Mouse (Mus musculus): ENCODE measurements around the gene Pf4. TPM values are rescaled to one million over a fixed set of nuclear protein-coding genes. Genes with fewer than 3 reads are reported as not detected.
"Not testable (repeated sequence)": the region's sequence is repeated elsewhere in the genome, so short reads cannot be mapped to it uniquely, and the experiment has no call there.

Gene Pf4
- polyA plus RNA-seq, 1 experiment from 2014 or later, result 28.2 TPM

GRCm38 (mm10) chr5:90778856-90779255, 6.6 kb downstream of the Pf4 start:
- no peaks in the 10 kb centered on the region for H3K4me1 ChIP-seq (ENCODE audit: control insufficient read depth, insufficient read depth, low read length)
- no peaks in the 10 kb centered on the region for H3K9me3 ChIP-seq (ENCODE audit: control insufficient read depth, low read length)
- no peak overlapping the region for H3K9ac ChIP-seq (ENCODE audit: low read depth, low read length)
- H3K4me2 ChIP-seq (replicated peaks; ENCODE audit: low read depth, low read length), result no peak overlapping the region
- no peaks in the 10 kb centered on the region for H3K36me3 ChIP-seq (ENCODE audit: control insufficient read depth, insufficient read depth, low read length)
- H3K27me3 ChIP-seq (ENCODE audit: control insufficient read depth, insufficient read depth, low read length), result no peaks in the 10 kb centered on the region
- no peak for ATAC-seq (ENCODE audit: low FRiP score, low TSS enrichment)
- H3K27ac ChIP-seq (ENCODE audit: low read depth, low read length), result no peak overlapping the region
- no peak overlapping the region for H3K4me3 ChIP-seq (ENCODE audit: low read length)
- 87% methylated on average over 6 of the region's 6 CpGs for WGBS

GRCm38 (mm10) chr5:90783697-90784096, 11.5 kb downstream of the Pf4 start:
- Histone ChIP-seq H3K4me2 (replicated peaks; ENCODE audit: low read depth, low read length) (no peak overlapping the region), H3K9me3 (ENCODE audit: control insufficient read depth, low read length) (no peaks in the 10 kb centered on the region), H3K4me1 (ENCODE audit: control insufficient read depth, insufficient read depth, low read length) (no peaks in the 10 kb centered on the region), H3K27me3 (ENCODE audit: control insufficient read depth, insufficient read depth, low read length) (no peaks in the 10 kb centered on the region), H3K4me3 (ENCODE audit: low read length) (no peak overlapping the region), H3K36me3 (ENCODE audit: control insufficient read depth, insufficient read depth, low read length) (no peaks in the 10 kb centered on the region), H3K27ac (ENCODE audit: low read depth, low read length) (no peak overlapping the region), H3K9ac (ENCODE audit: low read depth, low read length) (no peak overlapping the region)
- no peak for ATAC-seq (ENCODE audit: low FRiP score, low TSS enrichment)
- WGBS, result 84% methylated on average over 3 of the region's 3 CpGs

- Histone ChIP-seq H3K4me3 (ENCODE audit: low read length) (peak within 1 kb of the TSS; percentile 39), H3K9ac (ENCODE audit: low read depth, low read length) (peak within 1 kb of the TSS; percentile 48; the same call in 1 of the 2 replicates), H3K4me2 (replicated peaks; ENCODE audit: low read depth, low read length) (peak within 1 kb of the TSS; percentile 79), H3K9me3 (ENCODE audit: control insufficient read depth, low read length) (no peaks in the 10 kb centered on the region), H3K36me3 (ENCODE audit: control insufficient read depth, insufficient read depth, low read length) (no peaks in the 10 kb centered on the region), H3K27ac (ENCODE audit: low read depth, low read length) (no peak within 1 kb of the TSS), H3K27me3 (ENCODE audit: control insufficient read depth, insufficient read depth, low read length) (no peaks in the 10 kb centered on the region), H3K4me1 (ENCODE audit: control insufficient read depth, insufficient read depth, low read length) (peaks cover 3% of the 10 kb centered on the region; the same call in 1 of the 2 replicates)
- 21% methylated on average over 24 of the region's 26 CpGs for WGBS
- ATAC-seq (ENCODE audit: low FRiP score, low TSS enrichment), result peak; percentile 82
These were observed 13.7 kb downstream of the Pf4 start, which contains the start of gene Cxcl3 for GRCm38 (mm10) chr5:90785659-90786588. Cxcl3 (plus strand) TSS chr5:90786103.

GRCm38 (mm10) chr5:90788114-90788513, 15.9 kb downstream of the Pf4 start:
- H3K4me2 ChIP-seq (replicated peaks; ENCODE audit: low read depth, low read length), result no peak overlapping the region
- ATAC-seq (ENCODE audit: low FRiP score, low TSS enrichment), result no peak
- no peaks in the 10 kb centered on the region for H3K9me3 ChIP-seq (ENCODE audit: control insufficient read depth, low read length)
- peaks cover 3% of the 10 kb centered on the region; the same call in 1 of the 2 replicates for H3K4me1 ChIP-seq (ENCODE audit: control insufficient read depth, insufficient read depth, low read length)
- no peaks in the 10 kb centered on the region for H3K36me3 ChIP-seq (ENCODE audit: control insufficient read depth, insufficient read depth, low read length)
- H3K27ac ChIP-seq (ENCODE audit: low read depth, low read length), result no peak overlapping the region
- H3K9ac ChIP-seq (ENCODE audit: low read depth, low read length), result no peak overlapping the region
- H3K27me3 ChIP-seq (ENCODE audit: control insufficient read depth, insufficient read depth, low read length), result no peaks in the 10 kb centered on the region
- H3K4me3 ChIP-seq (ENCODE audit: low read length), result no peak overlapping the region
- 86% methylated on average over 4 of the region's 4 CpGs for WGBS

- Histone ChIP-seq H3K4me1 (ENCODE audit: control insufficient read depth, insufficient read depth, low read length) (peaks cover 3% of the 10 kb centered on the region; the same call in 1 of the 2 replicates), H3K4me2 (replicated peaks; ENCODE audit: low read depth, low read length) (peak overlapping the region; percentile 29; the same call in 1 of the 2 replicates), H3K9ac (ENCODE audit: low read depth, low read length) (no peak overlapping the region), H3K4me3 (ENCODE audit: low read length) (no peak overlapping the region), H3K27me3 (ENCODE audit: control insufficient read depth, insufficient read depth, low read length) (no peaks in the 10 kb centered on the region), H3K27ac (ENCODE audit: low read depth, low read length) (peak overlapping the region; percentile 42; the same call in 1 of the 2 replicates), H3K9me3 (ENCODE audit: control insufficient read depth, low read length) (no peaks in the 10 kb centered on the region), H3K36me3 (ENCODE audit: control insufficient read depth, insufficient read depth, low read length) (no peaks in the 10 kb centered on the region)
- peak; percentile 10; the same call in 1 of the 2 replicates for ATAC-seq (ENCODE audit: low FRiP score, low TSS enrichment)
- 37% methylated on average over 11 of the region's 11 CpGs for WGBS
These were observed 17.3 kb downstream of the Pf4 start for GRCm38 (mm10) chr5:90789306-90790073.

- Histone ChIP-seq H3K36me3 (ENCODE audit: control insufficient read depth, insufficient read depth, low read length) (no peaks in the 10 kb centered on the region), H3K9me3 (ENCODE audit: control insufficient read depth, low read length) (no peaks in the 10 kb centered on the region), H3K9ac (ENCODE audit: low read depth, low read length) (no peak overlapping the region), H3K27me3 (ENCODE audit: control insufficient read depth, insufficient read depth, low read length) (no peaks in the 10 kb centered on the region), H3K4me3 (ENCODE audit: low read length) (no peak overlapping the region), H3K4me2 (replicated peaks; ENCODE audit: low read depth, low read length) (peak overlapping the region; percentile 29; the same call in 1 of the 2 replicates), H3K27ac (ENCODE audit: low read depth, low read length) (peak overlapping the region; percentile 42; the same call in 1 of the 2 replicates), H3K4me1 (ENCODE audit: control insufficient read depth, insufficient read depth, low read length) (peaks cover 3% of the 10 kb centered on the region; the same call in 1 of the 2 replicates)
- peak; percentile 85 for ATAC-seq (ENCODE audit: low FRiP score, low TSS enrichment)
- WGBS, result 4% methylated on average over 8 of the region's 8 CpGs
These were observed 17.9 kb downstream of the Pf4 start for GRCm38 (mm10) chr5:90790074-90790502.

- no peak within 1 kb of the TSS for H3K4me3 ChIP-seq (ENCODE audit: low read length)
- no peak for ATAC-seq (ENCODE audit: low FRiP score, low TSS enrichment)
- no peak within 1 kb of the TSS for H3K27ac ChIP-seq (ENCODE audit: low read depth, low read length)
- H3K36me3 ChIP-seq (ENCODE audit: control insufficient read depth, insufficient read depth, low read length), result no peaks in the 10 kb centered on the region
- H3K4me2 ChIP-seq (replicated peaks; ENCODE audit: low read depth, low read length), result no peak within 1 kb of the TSS
- H3K4me1 ChIP-seq (ENCODE audit: control insufficient read depth, insufficient read depth, low read length), result peaks cover 3% of the 10 kb centered on the region; the same call in 1 of the 2 replicates
- WGBS, result 68% methylated on average over 5 of the region's 5 CpGs
- H3K9me3 ChIP-seq (ENCODE audit: control insufficient read depth, low read length), result no peaks in the 10 kb centered on the region
- no peak within 1 kb of the TSS for H3K9ac ChIP-seq (ENCODE audit: low read depth, low read length)
- H3K27me3 ChIP-seq (ENCODE audit: control insufficient read depth, insufficient read depth, low read length), result no peaks in the 10 kb centered on the region
These were observed 22.0 kb downstream of the Pf4 start, which contains the start of gene Cxcl15 for GRCm38 (mm10) chr5:90794195-90794625. Cxcl15 (plus strand) TSS chr5:90794534.

GRCm38 (mm10) chr5:90795392-90795791, 23.2 kb downstream of the Pf4 start:
- H3K27me3 ChIP-seq (ENCODE audit: control insufficient read depth, insufficient read depth, low read length); H3K9ac ChIP-seq (ENCODE audit: low read depth, low read length); H3K4me1 ChIP-seq (ENCODE audit: control insufficient read depth, insufficient read depth, low read length); H3K9me3 ChIP-seq (ENCODE audit: control insufficient read depth, low read length); ATAC-seq (ENCODE audit: low FRiP score, low TSS enrichment); H3K27ac ChIP-seq (ENCODE audit: low read depth, low read length); H3K4me2 ChIP-seq (replicated peaks; ENCODE audit: low read depth, low read length); H3K36me3 ChIP-seq (ENCODE audit: control insufficient read depth, insufficient read depth, low read length); H3K4me3 ChIP-seq (ENCODE audit: low read length): not testable (repeated sequence)
- WGBS, result 89% methylated on average over 2 of the region's 2 CpGs
